Mouse (Mus musculus): Measurements from ENCODE around the gene Cmtm7. TPM values are rescaled to one million over a fixed set of nuclear protein-coding genes. Genes with fewer than 3 reads are reported as not detected.

Gene Cmtm7
- polyA plus RNA-seq, 1 experiment from 2014 or later = 57.0 TPM

- H3K4me2 ChIP-seq (ENCODE audit: low read depth) = no peak overlapping the region
- no peaks in the 10 kb centered on the region for H3K9me3 ChIP-seq (ENCODE audit: control insufficient read depth, low read length)
- no peak overlapping the region for H3K4me3 ChIP-seq (ENCODE audit: low read depth, low read length)
- no peaks in the 10 kb centered on the region for H3K36me3 ChIP-seq (ENCODE audit: control insufficient read depth, insufficient read depth, low read length)
- DNase-seq (ENCODE audit: low spot score) (no peak), ATAC-seq (ENCODE audit: insufficient read depth, low FRiP score, low TSS enrichment) (no peak)
- H3K27me3 ChIP-seq (ENCODE audit: control insufficient read depth, insufficient read depth, low read length) = no peaks in the 10 kb centered on the region
- WGBS = 80% methylated on average over 7 of the region's 7 CpGs
- H3K4me1 ChIP-seq (ENCODE audit: control insufficient read depth, insufficient read depth, low read length) = no peaks in the 10 kb centered on the region
- H3K27ac ChIP-seq (ENCODE audit: low read depth, low read length) = no peak overlapping the region
- no peak overlapping the region for H3K9ac ChIP-seq (ENCODE audit: low read length)
Observed at GRCm38 (mm10) chr9:114789557-114789956, 7.9 kb upstream of the Cmtm7 start.

DNA sequence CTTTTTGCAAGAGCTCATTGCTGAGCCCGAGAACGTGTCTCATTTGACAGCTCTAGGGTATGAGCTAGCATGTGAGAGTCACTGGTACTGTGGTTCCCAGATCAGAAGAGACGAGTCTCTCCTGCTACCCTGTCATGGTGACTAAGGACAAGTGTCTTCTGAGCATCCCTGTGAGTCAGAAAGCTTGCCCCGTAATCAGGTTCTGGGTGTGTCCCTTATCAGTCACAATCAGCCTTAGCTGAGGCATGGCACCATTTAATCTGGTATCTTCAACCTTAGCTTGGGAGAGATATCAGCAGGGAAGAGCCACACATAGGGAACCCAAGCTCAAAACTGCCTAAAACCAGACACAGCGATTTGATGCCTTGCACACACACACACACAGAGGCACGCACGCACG lies 7.0 kb upstream of the Cmtm7 start:
- no peak for ATAC-seq (ENCODE audit: insufficient read depth, low FRiP score, low TSS enrichment)
- 92% methylated on average over 8 of the region's 8 CpGs for WGBS

DNA sequence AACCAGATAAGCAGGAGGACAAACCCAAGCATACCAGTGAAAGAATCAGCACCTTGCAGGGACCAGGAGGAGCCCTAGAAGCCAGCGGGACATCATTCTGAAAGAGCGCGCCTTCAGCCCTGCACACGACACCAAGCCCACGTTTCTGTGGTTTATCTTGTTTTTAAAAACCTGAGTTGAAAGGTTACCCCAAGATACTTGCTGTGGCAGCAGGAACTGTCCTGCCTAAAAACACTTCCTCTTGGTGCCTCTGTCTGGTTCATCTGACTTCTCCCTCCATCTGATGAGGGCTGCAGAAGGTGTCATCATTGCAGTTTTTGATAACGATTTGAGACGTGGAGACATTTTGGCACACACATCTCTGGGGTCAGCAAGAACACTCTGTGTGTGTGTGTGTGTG lies 6.1 kb upstream of the Cmtm7 start:
- ATAC-seq (ENCODE audit: insufficient read depth, low FRiP score, low TSS enrichment) (no peak), DNase-seq (ENCODE audit: low spot score) (no peak)
- Histone ChIP-seq H3K9ac (ENCODE audit: low read length) (no peak overlapping the region), H3K4me2 (ENCODE audit: low read depth) (no peak overlapping the region), H3K9me3 (ENCODE audit: control insufficient read depth, low read length) (no peaks in the 10 kb centered on the region), H3K4me1 (ENCODE audit: control insufficient read depth, insufficient read depth, low read length) (no peaks in the 10 kb centered on the region), H3K4me3 (ENCODE audit: low read depth, low read length) (no peak overlapping the region), H3K36me3 (ENCODE audit: control insufficient read depth, insufficient read depth, low read length) (no peaks in the 10 kb centered on the region), H3K27me3 (ENCODE audit: control insufficient read depth, insufficient read depth, low read length) (no peaks in the 10 kb centered on the region), H3K27ac (ENCODE audit: low read depth, low read length) (no peak overlapping the region)
- 94% methylated on average over 7 of the region's 7 CpGs for WGBS

More for the DNA sequence above, 7.0 kb upstream of the Cmtm7 start:
- DNase-seq (ENCODE audit: low spot score) = no peak
- Histone ChIP-seq H3K9ac (ENCODE audit: low read length) (no peak overlapping the region), H3K9me3 (ENCODE audit: control insufficient read depth, low read length) (no peaks in the 10 kb centered on the region), H3K27ac (ENCODE audit: low read depth, low read length) (no peak overlapping the region), H3K4me2 (ENCODE audit: low read depth) (no peak overlapping the region), H3K27me3 (ENCODE audit: control insufficient read depth, insufficient read depth, low read length) (no peaks in the 10 kb centered on the region), H3K4me1 (ENCODE audit: control insufficient read depth, insufficient read depth, low read length) (no peaks in the 10 kb centered on the region), H3K4me3 (ENCODE audit: low read depth, low read length) (no peak overlapping the region), H3K36me3 (ENCODE audit: control insufficient read depth, insufficient read depth, low read length) (no peaks in the 10 kb centered on the region)

- WGBS = 92% methylated on average over 5 of the region's 5 CpGs
- Histone ChIP-seq H3K4me2 (ENCODE audit: low read depth) (no peak overlapping the region), H3K36me3 (ENCODE audit: control insufficient read depth, insufficient read depth, low read length) (no peaks in the 10 kb centered on the region), H3K9me3 (ENCODE audit: control insufficient read depth, low read length) (no peaks in the 10 kb centered on the region), H3K4me1 (ENCODE audit: control insufficient read depth, insufficient read depth, low read length) (no peaks in the 10 kb centered on the region), H3K27me3 (ENCODE audit: control insufficient read depth, insufficient read depth, low read length) (no peaks in the 10 kb centered on the region), H3K4me3 (ENCODE audit: low read depth, low read length) (no peak overlapping the region), H3K27ac (ENCODE audit: low read depth, low read length) (no peak overlapping the region), H3K9ac (ENCODE audit: low read length) (no peak overlapping the region)
- DNase-seq (ENCODE audit: low spot score) (no peak), ATAC-seq (ENCODE audit: insufficient read depth, low FRiP score, low TSS enrichment) (no peak)
Observed at GRCm38 (mm10) chr9:114787134-114787533, 5.5 kb upstream of the Cmtm7 start.

DNA sequence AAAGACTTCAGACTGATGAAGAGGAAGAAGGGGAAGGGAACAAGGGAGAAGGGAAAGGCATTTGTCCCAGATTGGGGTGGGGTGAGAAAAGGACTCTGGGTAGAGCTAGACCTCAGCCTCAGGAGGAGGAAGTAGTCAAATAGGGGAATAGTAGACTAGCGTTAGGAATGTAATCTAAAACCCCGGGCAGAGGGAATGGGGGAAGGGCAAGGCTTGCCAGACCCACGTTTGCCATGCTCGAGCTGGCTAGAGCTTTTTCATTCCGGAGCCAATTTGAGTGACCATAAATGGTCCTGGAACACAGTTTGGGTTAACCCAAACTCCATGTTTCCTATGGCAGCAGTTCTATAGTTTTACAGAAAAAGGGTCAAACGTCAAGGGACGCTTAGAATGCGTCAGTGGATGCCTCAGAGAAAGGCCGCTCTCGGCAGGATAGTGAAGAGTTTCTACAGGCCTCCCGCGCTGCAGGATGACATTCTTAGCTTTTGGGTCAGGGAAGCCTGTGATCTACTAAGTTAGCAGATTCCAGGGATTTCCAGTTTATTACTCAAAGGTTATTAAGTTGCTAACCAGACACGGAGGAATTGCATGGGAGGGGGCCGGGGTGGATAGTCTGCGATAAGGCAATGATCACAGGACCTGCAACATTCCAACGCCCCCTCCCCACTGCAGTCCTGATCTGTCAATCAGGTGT lies 3.9 kb upstream of the Cmtm7 start:
- H3K27ac ChIP-seq (ENCODE audit: low read depth, low read length) = no peak overlapping the region
- H3K9ac ChIP-seq (ENCODE audit: low read length) = no peak overlapping the region
- H3K36me3 ChIP-seq (ENCODE audit: control insufficient read depth, insufficient read depth, low read length) = no peaks in the 10 kb centered on the region
- no peaks in the 10 kb centered on the region for H3K9me3 ChIP-seq (ENCODE audit: control insufficient read depth, low read length)
- H3K27me3 ChIP-seq (ENCODE audit: control insufficient read depth, insufficient read depth, low read length) = no peaks in the 10 kb centered on the region
- no peak overlapping the region for H3K4me2 ChIP-seq (ENCODE audit: low read depth)
- 15% methylated on average over 16 of the region's 16 CpGs for WGBS
- no peak overlapping the region for H3K4me3 ChIP-seq (ENCODE audit: low read depth, low read length)
- no peak for ATAC-seq (ENCODE audit: insufficient read depth, low FRiP score, low TSS enrichment)
- H3K4me1 ChIP-seq (ENCODE audit: control insufficient read depth, insufficient read depth, low read length) = 0 out of 2 replicates have a peak, but pooled peaks cover 1% of the 10 kb centered on the region
- DNase-seq (ENCODE audit: low spot score) = peak; percentile 49

DNA sequence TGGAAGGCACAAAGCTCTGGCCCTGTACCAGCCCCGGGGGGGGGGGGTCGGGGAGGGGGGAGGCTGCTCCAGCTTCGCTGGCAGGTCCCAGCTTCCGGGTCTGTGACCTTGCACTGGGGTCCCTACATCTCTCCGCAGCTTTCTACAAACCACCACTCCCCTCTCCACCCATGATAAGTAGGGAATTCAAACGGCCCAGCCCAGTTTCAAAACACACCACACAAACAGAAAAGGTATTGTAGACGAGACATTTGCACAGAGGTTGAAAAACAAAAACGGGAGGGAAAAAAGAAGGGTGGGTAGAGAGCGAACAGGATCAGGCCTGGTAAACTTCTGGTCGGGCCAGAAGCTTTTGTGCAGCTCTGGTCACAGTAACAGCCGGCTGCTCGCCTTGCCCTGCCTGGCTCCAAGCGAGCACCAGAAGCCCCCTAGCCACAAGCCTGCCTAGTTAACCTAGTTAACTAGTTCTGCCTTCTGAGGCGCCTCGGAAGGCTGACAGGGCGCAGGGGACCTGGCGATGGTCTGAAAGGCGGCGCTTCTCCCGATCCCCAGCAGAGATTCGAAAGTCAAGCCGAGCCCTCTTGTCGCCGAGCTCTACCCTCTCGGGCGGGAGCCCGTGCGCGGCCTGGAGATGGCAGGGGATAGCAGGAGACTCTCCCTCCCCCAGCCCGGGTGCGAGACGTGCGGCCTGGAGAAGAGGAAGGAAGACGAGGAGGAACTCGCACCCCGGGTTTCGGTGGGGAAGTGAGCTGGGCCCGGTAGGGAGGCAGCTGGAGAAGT lies 720 bp downstream of the Cmtm7 start:
- peak overlapping the region; percentile 74 for H3K9ac ChIP-seq (ENCODE audit: low read length)
- ATAC-seq (ENCODE audit: insufficient read depth, low FRiP score, low TSS enrichment) (peak; percentile 43), DNase-seq (ENCODE audit: low spot score) (peak; percentile 72)
- H3K4me1 ChIP-seq (ENCODE audit: control insufficient read depth, insufficient read depth, low read length) = 0 out of 2 replicates have a peak, but pooled peaks cover 2% of the 10 kb centered on the region
- WGBS = under 1% methylated on average over 38 of the region's 38 CpGs
- peak overlapping the region; percentile 88 for H3K4me2 ChIP-seq (ENCODE audit: low read depth)
- no peaks in the 10 kb centered on the region for H3K27me3 ChIP-seq (ENCODE audit: control insufficient read depth, insufficient read depth, low read length)
- no peak overlapping the region for H3K27ac ChIP-seq (ENCODE audit: low read depth, low read length)
- H3K9me3 ChIP-seq (ENCODE audit: control insufficient read depth, low read length) = no peaks in the 10 kb centered on the region
- no peaks in the 10 kb centered on the region for H3K36me3 ChIP-seq (ENCODE audit: control insufficient read depth, insufficient read depth, low read length)
- peak overlapping the region; percentile 57 for H3K4me3 ChIP-seq (ENCODE audit: low read depth, low read length)

- no peaks in the 10 kb centered on the region for H3K36me3 ChIP-seq (ENCODE audit: control insufficient read depth, insufficient read depth, low read length)
- DNase-seq (ENCODE audit: low spot score) (no peak), ATAC-seq (ENCODE audit: insufficient read depth, low FRiP score, low TSS enrichment) (0 out of 2 replicates have a peak, but pooled peaks have one; percentile 7)
- 30% methylated on average over 23 of the region's 23 CpGs for WGBS
- H3K4me2 ChIP-seq (ENCODE audit: low read depth) = peak overlapping the region; percentile 88
- H3K27ac ChIP-seq (ENCODE audit: low read depth, low read length) = no peak overlapping the region
- 0 out of 2 replicates have a peak, but pooled peaks cover 2% of the 10 kb centered on the region for H3K4me1 ChIP-seq (ENCODE audit: control insufficient read depth, insufficient read depth, low read length)
- H3K27me3 ChIP-seq (ENCODE audit: control insufficient read depth, insufficient read depth, low read length) = no peaks in the 10 kb centered on the region
- H3K4me3 ChIP-seq (ENCODE audit: low read depth, low read length) = peak overlapping the region; percentile 57
- H3K9ac ChIP-seq (ENCODE audit: low read length) = peak overlapping the region; percentile 74
- no peaks in the 10 kb centered on the region for H3K9me3 ChIP-seq (ENCODE audit: control insufficient read depth, low read length)
Observed at GRCm38 (mm10) chr9:114779984-114780745, 1.5 kb downstream of the Cmtm7 start.

- no peak for DNase-seq (ENCODE audit: low spot score)
- Histone ChIP-seq H3K36me3 (ENCODE audit: control insufficient read depth, insufficient read depth, low read length) (no peaks in the 10 kb centered on the region), H3K4me2 (ENCODE audit: low read depth) (no peak overlapping the region), H3K27me3 (ENCODE audit: control insufficient read depth, insufficient read depth, low read length) (no peaks in the 10 kb centered on the region), H3K27ac (ENCODE audit: low read depth, low read length) (no peak overlapping the region), H3K9ac (ENCODE audit: low read length) (no peak overlapping the region), H3K4me1 (ENCODE audit: control insufficient read depth, insufficient read depth, low read length) (0 out of 2 replicates have a peak, but pooled peaks cover 2% of the 10 kb centered on the region), H3K4me3 (ENCODE audit: low read depth, low read length) (no peak overlapping the region), H3K9me3 (ENCODE audit: control insufficient read depth, low read length) (no peaks in the 10 kb centered on the region)
- 92% methylated on average over 7 of the region's 7 CpGs for WGBS
- no peak for ATAC-seq (ENCODE audit: insufficient read depth, low FRiP score, low TSS enrichment)
Observed at GRCm38 (mm10) chr9:114778877-114779276, 2.8 kb downstream of the Cmtm7 start.

All from neural tube, embryonic 11.5 days (tissue).